Mouse (Mus musculus) heart, adult 2 months (tissue): ENCODE measurements around the gene Mfap2. TPM values are rescaled to one million over a fixed set of nuclear protein-coding genes. Genes with fewer than 3 reads are reported as not detected.

ENCODE experiments used
- DNase-seq, 2 experiments: peaks; one replicate each; pipeline ENCODE4 v3.0.0; 2021
- H3K27ac ChIP-seq: fragments of 200-600 bp; 2 replicates; pipeline ENCODE4 v1.8.1; 2022
- H3K27me3 ChIP-seq: fragments of 200-500 bp; 2 replicates; pipeline ENCODE4 v1.6.1; 2012; ENCODE audit warnings: mild to moderate bottlenecking, low read length, inconsistent platforms, mixed read lengths; ENCODE audit not compliant: control insufficient read depth, insufficient read depth
- H3K36me3 ChIP-seq: fragments of 200-500 bp; 2 replicates; pipeline ENCODE4 v1.6.1; 2012; ENCODE audit warnings: low read length, inconsistent platforms; ENCODE audit not compliant: control insufficient read depth, insufficient read depth
- H3K4me1 ChIP-seq: fragments of 200-500 bp; 2 replicates; pipeline ENCODE4 v1.6.1; 2011; ENCODE audit warnings: low read length; ENCODE audit not compliant: control insufficient read depth, insufficient read depth
- H3K4me3 ChIP-seq: fragments of 200-600 bp; 2 replicates; pipeline ENCODE4 v1.8.1; 2022
- H3K79me2 ChIP-seq: fragments of 200-500 bp; replicated peaks from 2 replicates; pipeline ENCODE4 v1.6.1; 2012; ENCODE audit warnings: mild to moderate bottlenecking, inconsistent platforms, low read length, moderate library complexity, mixed read lengths; ENCODE audit not compliant: control insufficient read depth, insufficient read depth
- H3K9ac ChIP-seq: fragments of 200-500 bp; 2 replicates; pipeline ENCODE4 v1.6.1; 2012; ENCODE audit warnings: low read depth, mild to moderate bottlenecking, control low read depth, inconsistent platforms, low read length, mixed read lengths
- CTCF ChIP-seq: fragments of 200-600 bp; IDR thresholded peaks from 2 replicates; pipeline ENCODE4 v1.8.1; 2022; ENCODE audit warnings: antibody characterized with exemption, mild to moderate bottlenecking, moderate library complexity
- EP300 ChIP-seq: fragments of 200-500 bp; IDR thresholded peaks from 2 replicates; pipeline ENCODE4 v1.6.1; 2011; ENCODE audit warnings: low read depth, low read length, control low read depth; ENCODE audit not compliant: insufficient read depth
- POLR2A ChIP-seq: fragments of 200-500 bp; IDR thresholded peaks from 2 replicates; pipeline ENCODE4 v1.6.1; 2011; ENCODE audit warnings: mild to moderate bottlenecking, low read depth, low read length, control low read depth; ENCODE audit not compliant: insufficient read depth
- WGBS: fragments of 180-500 bp; shearing (Covaris S2); methylation state at CpG from one replicate; pipeline ENCODE4 v1.1.7; 2018; 5-methylcytosine and 5-hydroxymethylcytosine counted together
- intact Hi-C: fragments of 180-260 bp; cut with DNase I; formaldehyde crosslinking; loops from one replicate; pipeline ENCODE4 v1.15.1; 2025
- polyA plus RNA-seq: library from polyadenylated mRNA; depleted of rRNA; stranded (reverse); fragments of >200 nt; gene quantifications from 2 replicates; pipeline ENCODE4 v1.2.3, GENCODE M21; 2012
- total RNA-seq, 2 experiments: library from RNA; stranded (reverse); gene quantifications; 2 replicates each; pipeline ENCODE4 v1.2.3; 2021

Mfap2 gene
- total and polyA plus RNA-seq, 3 experiments: 3.1 to 17.6 (median 3.1) TPM

DNA sequence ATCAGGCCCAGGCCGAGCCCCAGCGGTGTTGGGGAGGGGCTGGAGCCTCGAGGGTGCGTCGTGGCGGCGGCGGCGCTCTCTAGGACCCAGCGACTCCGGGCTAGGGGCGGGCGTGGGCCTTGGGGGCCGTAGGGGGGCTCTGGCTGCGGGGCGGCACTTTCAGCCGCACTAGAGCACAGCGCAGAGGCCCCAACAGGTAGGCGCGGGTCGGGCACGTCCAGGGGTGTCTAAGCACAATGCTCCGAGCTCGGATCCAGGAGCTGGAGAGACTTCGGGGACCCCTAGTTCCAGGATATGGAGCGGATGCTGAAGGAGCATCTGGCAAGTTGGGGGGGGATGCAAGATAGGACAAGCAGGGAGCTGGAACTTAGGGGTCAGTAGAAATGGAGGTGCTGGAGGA is 308 bp downstream of the Mfap2 start:
- WGBS: 2% methylated on average over 26 of the region's 26 CpGs
- TF ChIP-seq EP300 (no peak), POLR2A (no peak), CTCF (no peak)
- Histone ChIP-seq H3K79me2 (no peaks in the 10 kb centered on the region), H3K36me3 (no peaks in the 10 kb centered on the region), H3K4me3 (peak overlapping the region; percentile 49), H3K9ac (peak overlapping the region; percentile 65), H3K27me3 (no peaks in the 10 kb centered on the region), H3K4me1 (peaks cover 10% of the 10 kb centered on the region), H3K27ac (peak overlapping the region; percentile 49)
- intact Hi-C loops: no loop called here
- no peak for DNase-seq

DNA sequence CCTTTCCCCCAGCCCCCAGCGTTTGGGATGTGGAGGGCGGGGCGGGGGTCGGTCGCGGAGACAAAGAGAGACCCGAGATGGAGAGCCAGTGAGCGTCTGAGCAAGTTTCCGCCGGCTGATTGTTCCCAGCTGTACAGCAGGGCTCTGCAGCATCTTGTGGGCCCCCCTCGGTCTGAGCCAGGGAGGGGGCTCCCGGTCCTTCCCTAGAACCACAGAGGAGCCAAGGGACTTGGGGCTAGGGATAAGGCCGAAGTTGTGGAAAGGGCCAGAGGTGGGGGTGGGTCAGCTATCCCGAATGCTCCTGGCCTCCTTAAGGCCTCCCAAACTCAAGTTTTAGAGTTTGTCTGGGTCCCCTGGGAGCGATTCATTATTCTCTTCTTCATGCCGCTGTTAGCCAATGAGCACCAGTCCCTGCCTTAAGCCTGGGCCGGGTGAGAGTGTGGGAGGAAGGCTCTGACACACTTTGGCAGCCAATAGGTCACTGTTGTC is 767 bp downstream of the Mfap2 start:
- 11% methylated on average over 17 of the region's 17 CpGs for WGBS
- Histone ChIP-seq H3K36me3 (no peaks in the 10 kb centered on the region), H3K9ac (peak overlapping the region; percentile 65), H3K4me3 (peak overlapping the region; percentile 49), H3K27ac (peak overlapping the region; percentile 49), H3K27me3 (no peaks in the 10 kb centered on the region), H3K79me2 (no peaks in the 10 kb centered on the region), H3K4me1 (peaks cover 11% of the 10 kb centered on the region)
- intact Hi-C loops: no loop called here
- TF ChIP-seq POLR2A: no peak
- TF ChIP-seq EP300: no peak
- TF ChIP-seq CTCF: no peak
- no peak for DNase-seq

DNA sequence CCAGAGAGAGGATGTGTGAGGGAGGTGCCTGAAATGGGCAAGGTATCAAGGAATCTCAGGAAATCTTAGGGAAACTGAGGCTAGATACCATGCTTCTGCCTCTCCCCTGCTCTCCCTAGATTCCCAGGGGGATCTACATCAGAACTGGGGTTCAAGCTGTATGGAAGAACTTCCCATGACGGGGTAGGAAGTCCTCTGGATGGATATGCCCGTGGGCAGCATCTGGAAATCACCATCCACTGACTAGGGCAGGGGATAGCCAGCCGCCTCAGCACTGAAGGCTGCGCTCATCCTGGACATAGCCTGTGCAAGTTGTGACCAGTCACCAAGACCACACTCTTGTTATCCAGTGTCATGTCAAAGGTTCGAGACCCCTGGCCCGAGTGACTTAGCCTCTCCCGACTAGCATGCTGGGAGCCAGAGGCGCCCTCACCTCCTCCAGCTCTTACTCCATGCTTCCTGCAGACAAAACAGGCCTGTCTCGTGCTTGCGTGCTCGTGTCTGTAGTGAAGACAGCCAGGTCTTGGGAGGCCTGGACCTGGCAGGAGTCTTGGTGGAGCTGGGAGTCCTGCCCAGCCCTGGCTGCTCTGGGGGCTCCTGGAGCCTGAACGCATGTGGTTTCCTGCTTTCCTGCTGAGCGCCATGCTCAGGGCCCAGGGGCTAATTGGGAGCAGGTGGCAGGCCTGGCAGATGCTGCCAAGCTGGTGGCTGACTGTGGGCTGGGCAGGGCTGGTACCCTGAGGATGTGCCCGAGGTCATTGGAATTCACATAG is 1.5 kb downstream of the Mfap2 start:
- Histone ChIP-seq H3K27ac (no peak overlapping the region), H3K4me3 (no peak overlapping the region), H3K79me2 (no peaks in the 10 kb centered on the region), H3K27me3 (no peaks in the 10 kb centered on the region), H3K36me3 (no peaks in the 10 kb centered on the region), H3K9ac (no peak overlapping the region), H3K4me1 (peaks cover 15% of the 10 kb centered on the region)
- 54% methylated on average over 14 of the region's 14 CpGs for WGBS
- no peak for TF ChIP-seq CTCF
- no peak for TF ChIP-seq EP300
- TF ChIP-seq POLR2A: no peak
- DNase-seq: peak in 1 of 2 experiments; percentile 48
- intact Hi-C loops: no loop called here

GRCm38 (mm10) chr4:141012558-141012957 is 2.3 kb downstream of the Mfap2 start:
- Histone ChIP-seq H3K4me3 (no peak overlapping the region), H3K36me3 (no peaks in the 10 kb centered on the region), H3K79me2 (no peaks in the 10 kb centered on the region), H3K9ac (no peak overlapping the region), H3K27ac (no peak overlapping the region), H3K4me1 (peaks cover 14% of the 10 kb centered on the region), H3K27me3 (no peaks in the 10 kb centered on the region)
- intact Hi-C loops: no loop called here
- DNase-seq: no peak
- 76% methylated on average over 10 of the region's 10 CpGs for WGBS
- no peak for TF ChIP-seq POLR2A
- no peak for TF ChIP-seq EP300
- no peak for TF ChIP-seq CTCF

DNA sequence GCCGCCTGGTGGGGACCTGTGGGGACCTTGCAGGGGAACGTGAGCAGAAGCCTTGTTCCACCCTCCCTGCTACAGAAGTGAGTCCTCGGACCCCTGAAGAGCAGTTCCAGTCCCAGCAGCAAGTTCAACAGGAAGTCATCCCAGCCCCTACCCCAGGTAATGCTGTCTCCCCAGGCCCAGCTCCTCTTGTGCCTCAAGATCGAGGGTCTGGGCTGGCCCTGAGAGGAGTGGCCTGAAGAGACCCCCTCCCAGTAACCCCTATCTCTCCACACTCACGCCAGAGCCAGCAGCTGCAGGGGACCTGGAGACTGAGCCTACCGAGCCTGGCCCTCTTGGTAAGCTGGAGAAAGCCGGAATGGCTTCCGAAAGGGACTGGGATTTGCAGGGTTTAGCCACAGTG is 3.9 kb downstream of the Mfap2 start:
- no peak for DNase-seq
- intact Hi-C loops: no loop called here
- Histone ChIP-seq H3K36me3 (no peaks in the 10 kb centered on the region), H3K79me2 (no peaks in the 10 kb centered on the region), H3K4me1 (peaks cover 7% of the 10 kb centered on the region), H3K27ac (no peak overlapping the region), H3K9ac (no peak overlapping the region), H3K4me3 (no peak overlapping the region), H3K27me3 (no peaks in the 10 kb centered on the region)
- TF ChIP-seq POLR2A (no peak), EP300 (no peak), CTCF (no peak)
- 80% methylated on average over 8 of the region's 8 CpGs for WGBS

GRCm38 (mm10) chr4:141014856-141015255 is 4.6 kb downstream of the Mfap2 start:
- no peaks in the 10 kb centered on the region for H3K79me2 ChIP-seq
- DNase-seq: no peak
- H3K4me3 ChIP-seq: no peak overlapping the region
- intact Hi-C loops: no loop called here
- no peak overlapping the region for H3K9ac ChIP-seq
- H3K36me3 ChIP-seq: no peaks in the 10 kb centered on the region
- WGBS: 89% methylated on average over 11 of the region's 11 CpGs
- H3K4me1 ChIP-seq: peaks cover 7% of the 10 kb centered on the region
- no peak overlapping the region for H3K27ac ChIP-seq
- TF ChIP-seq EP300 (no peak), POLR2A (no peak), CTCF (no peak)
- H3K27me3 ChIP-seq: no peaks in the 10 kb centered on the region
